In genomic region chr2:69019821-69020489, GRCm38 (mm10) we compare ENCODE assay signal across 25 mouse cellular contexts.
DNase-seq lines count a peak whose midpoint lies in the region; ATAC-seq and TF ChIP-seq lines count a peak whose summit lies in the region.
"Had no signal": no experiment of that assay in that cellular context is flagged by ENCODE, and none has a peak within 500 bp of the region (broad histone marks: within the 10 kb centered on the region; RNA-seq: fewer than 3 reads in every experiment).

No protein-coding gene starts in this region.

- peak; percentile 83 for ATAC-seq in intestine, embryonic 15.5 days
- ATAC-seq in stomach, postnatal 0 days (ENCODE audit: low FRiP score, low TSS enrichment): peak; percentile 92
- ATAC-seq: CD4-positive, CD25-positive, alpha-beta regulatory T cell, adult 4 months had no signal

- H3K27ac ChIP-seq in intestine, embryonic 15.5 days: no peak overlapping the region
- no peak overlapping the region; the same call in 1 of the 2 replicates for H3K27ac ChIP-seq in stomach, postnatal 0 days (replicated peaks)
- H3K27ac ChIP-seq: forebrain, embryonic 13.5 days; hindbrain, embryonic 14.5 days; kidney, postnatal 0 days; liver, embryonic 15.5 days; lung, embryonic 15.5 days; midbrain, embryonic 10.5 days; neural tube, embryonic 13.5 days had no signal

- H3K9me3 ChIP-seq in intestine, embryonic 15.5 days: no peaks in the 10 kb centered on the region
- H3K9me3 ChIP-seq in stomach, postnatal 0 days (ENCODE audit: control insufficient read depth, low read length): no peaks in the 10 kb centered on the region
- H3K9me3 ChIP-seq: forebrain, embryonic 13.5 days; heart, embryonic 12.5 days; limb, embryonic 12.5 days; liver, embryonic 15.5 days; lung, embryonic 15.5 days; midbrain, embryonic 10.5 days; neural tube, embryonic 13.5 days had no signal

- DNase-seq in cerebellum, adult 18-20 months: peak; percentile 48 to 61
- no peak for DNase-seq in cerebellum, postnatal 4 days (ENCODE audit: low spot score in 2 of 2)
- peak; percentile 13 for DNase-seq in thymus, postnatal 0 days (ENCODE audit: low spot score)
- DNase-seq in thymus, postnatal 4 days: no peak
- peak; percentile 46 for DNase-seq in stomach, postnatal 0 days (ENCODE audit: low spot score)
- no peak for DNase-seq in B cell, adult 2 months
- DNase-seq in layer of hippocampus, postnatal 14 days (ENCODE audit: low spot score in 2 of 2): no peak
- DNase-seq: adrenal gland, postnatal 36 days; gastrocnemius, postnatal 25 days; heart, adult 11 months; heart, postnatal 4 days; layer of hippocampus, adult 9-11 months; right cerebral cortex, postnatal 4 days; thymus, adult 2 months had no signal

- no peak for TF ChIP-seq EP300 in stomach, postnatal 0 days (optimal IDR thresholded peaks at IDR 0.05)

- WGBS in intestine, embryonic 15.5 days: 68% methylated on average over 6 of the region's 6 CpGs
- WGBS in stomach, postnatal 0 days: 58% methylated on average over 6 of the region's 6 CpGs

- H3K36me3 ChIP-seq in intestine, embryonic 15.5 days: no peaks in the 10 kb centered on the region
- no peaks in the 10 kb centered on the region for H3K36me3 ChIP-seq in stomach, postnatal 0 days (ENCODE audit: control insufficient read depth, insufficient read depth, low read length)
- H3K36me3 ChIP-seq: heart, embryonic 12.5 days; limb, embryonic 12.5 days; liver, embryonic 15.5 days; lung, embryonic 15.5 days; midbrain, embryonic 10.5 days; neural tube, embryonic 13.5 days had no signal

- H3K27me3 ChIP-seq in intestine, embryonic 15.5 days (replicated peaks): no peaks in the 10 kb centered on the region
- H3K27me3 ChIP-seq in stomach, postnatal 0 days (ENCODE audit: control insufficient read depth, insufficient read depth, low read length): no peaks in the 10 kb centered on the region
- H3K27me3 ChIP-seq: forebrain, embryonic 13.5 days; heart, embryonic 12.5 days; limb, embryonic 12.5 days; liver, embryonic 15.5 days; lung, embryonic 15.5 days; neural tube, embryonic 13.5 days had no signal

- 0 out of 2 replicates have a peak, but pooled peaks cover 3% of the 10 kb centered on the region for H3K4me1 ChIP-seq in intestine, embryonic 15.5 days (replicated peaks)
- H3K4me1 ChIP-seq in stomach, postnatal 0 days (replicated peaks; ENCODE audit: control insufficient read depth, insufficient read depth): no peaks in the 10 kb centered on the region
- H3K4me1 ChIP-seq: liver, embryonic 15.5 days had no signal

- no peak overlapping the region for H3K4me2 ChIP-seq in intestine, embryonic 15.5 days (replicated peaks)
- no peak overlapping the region for H3K4me2 ChIP-seq in stomach, postnatal 0 days (replicated peaks; ENCODE audit: low read depth)
- H3K4me2 ChIP-seq: forebrain, embryonic 13.5 days; heart, embryonic 12.5 days; hindbrain, embryonic 14.5 days; limb, embryonic 12.5 days; liver, embryonic 15.5 days; lung, embryonic 15.5 days; neural tube, embryonic 13.5 days had no signal

- no peak overlapping the region for H3K9ac ChIP-seq in intestine, embryonic 15.5 days
- no peak overlapping the region for H3K9ac ChIP-seq in stomach, postnatal 0 days (ENCODE audit: low read length)
- H3K9ac ChIP-seq: forebrain, embryonic 13.5 days; heart, embryonic 12.5 days; hindbrain, embryonic 14.5 days; limb, embryonic 12.5 days; liver, embryonic 15.5 days; lung, embryonic 15.5 days; neural tube, embryonic 13.5 days had no signal

- no peak overlapping the region for H3K4me3 ChIP-seq in intestine, embryonic 15.5 days (replicated peaks)
- no peak overlapping the region for H3K4me3 ChIP-seq in stomach, postnatal 0 days (ENCODE audit: low read depth, low read length)
- H3K4me3 ChIP-seq: forebrain, embryonic 13.5 days; heart, embryonic 12.5 days; limb, embryonic 12.5 days; liver, embryonic 15.5 days; lung, embryonic 15.5 days; midbrain, embryonic 10.5 days; neural tube, embryonic 13.5 days had no signal

- TF ChIP-seq CTCF in stomach, postnatal 0 days (IDR thresholded peaks at IDR 0.05; ENCODE audit: low read depth): no peak

Comparison
In these comparisons a context has a peak if more than half of its experiments do, and no peak if none do; other contexts are left out.
1. DNase-seq: peak in cerebellum, adult 18-20 months (2 of 2), thymus, postnatal 0 days (single experiment) and stomach, postnatal 0 days (single experiment); none in cerebellum, postnatal 4 days (0 of 2), thymus, postnatal 4 days (single experiment), B cell, adult 2 months (0 of 2) and layer of hippocampus, postnatal 14 days (0 of 2).